Mouse (Mus musculus) neural tube, embryonic 12.5 days (tissue): ENCODE results near the gene Rap1gap. TPM values are rescaled to one million over a fixed set of nuclear protein-coding genes. Genes with fewer than 3 reads are reported as not detected.

Experiments used
- ATAC-seq: fragments of 200-750 bp; cut with Nextera tagmentation; 2 replicates; pipeline ENCODE4 v1.8.0; 2017; ENCODE audit warnings: low read depth, mild to moderate bottlenecking, moderate TSS enrichment, moderate library complexity; ENCODE audit not compliant: low FRiP score
- H3K27ac ChIP-seq: fragments of 300-500 bp; sonication (generic); 2 replicates; pipeline ENCODE4 v1.5.1; 2016
- H3K27me3 ChIP-seq: fragments of 300-500 bp; sonication (generic); replicated peaks from 2 replicates; pipeline ENCODE4 v1.6.1; 2016; ENCODE audit warnings: mild to moderate bottlenecking
- H3K36me3 ChIP-seq: fragments of 300-500 bp; sonication (generic); 2 replicates; pipeline ENCODE4 v1.6.1; 2016; ENCODE audit warnings: mild to moderate bottlenecking
- H3K4me1 ChIP-seq: fragments of 300-500 bp; sonication (generic); 2 replicates; pipeline ENCODE4 v1.6.1; 2016
- H3K4me2 ChIP-seq: fragments of 300-500 bp; sonication (generic); replicated peaks from 2 replicates; pipeline ENCODE4 v1.6.1; 2016; ENCODE audit warnings: mild to moderate bottlenecking
- H3K4me3 ChIP-seq: fragments of 300-500 bp; sonication (generic); 2 replicates; pipeline ENCODE4 v1.5.1; 2016
- H3K9ac ChIP-seq: fragments of 300-500 bp; sonication (generic); 2 replicates; pipeline ENCODE4 v1.6.1; 2016; ENCODE audit warnings: mild to moderate bottlenecking
- H3K9me3 ChIP-seq: fragments of 300-500 bp; sonication (generic); 2 replicates; pipeline ENCODE4 v1.6.1; 2016; ENCODE audit warnings: mild to moderate bottlenecking
- WGBS: fragments of 180-500 bp; shearing (Covaris S2); methylation state at CpG from one replicate; pipeline ENCODE4 v1.1.7; 2016; 5-methylcytosine and 5-hydroxymethylcytosine counted together
- polyA plus RNA-seq: library from polyadenylated mRNA; unstranded; fragments of >200 nt; fragmentation: Nextera tagmentation; extraction: Ambion mirVana; gene quantifications from 2 replicates; pipeline ENCODE4 v1.2.1, GENCODE M21; 2016

Rap1gap gene
- polyA plus RNA-seq, 1 experiment from 2014 or later: 24.7 TPM

DNA sequence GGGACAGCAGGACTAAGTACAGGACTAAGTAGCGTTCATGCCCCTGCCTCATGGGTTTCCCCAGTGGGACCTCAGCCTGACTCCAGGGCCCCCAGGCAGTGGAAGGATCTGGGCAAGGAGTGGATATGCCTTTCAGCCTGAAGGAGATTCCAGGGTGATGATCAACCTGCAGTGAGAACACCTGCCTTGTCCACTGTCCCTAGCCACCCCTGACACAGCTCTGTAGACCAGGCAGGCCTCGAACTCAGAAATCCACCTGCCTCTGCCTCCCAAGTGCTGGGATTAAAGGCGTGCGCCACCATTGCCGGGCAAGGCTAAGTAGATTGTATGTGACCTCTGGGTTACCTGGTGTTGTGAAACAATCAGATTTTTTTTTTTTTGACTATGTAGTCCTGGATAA is 1.3 kb downstream of the Rap1gap start:
- Histone ChIP-seq H3K4me2 (peak overlapping the region; percentile 87; the same call in 1 of the 2 replicates), H3K36me3 (no peaks in the 10 kb centered on the region), H3K27ac (no peak overlapping the region), H3K9me3 (no peaks in the 10 kb centered on the region), H3K9ac (no peak overlapping the region), H3K4me1 (peaks cover 16% of the 10 kb centered on the region), H3K27me3 (peaks cover 32% of the 10 kb centered on the region), H3K4me3 (no peak overlapping the region)
- no peak for ATAC-seq
- WGBS: 94% methylated on average over 5 of the region's 5 CpGs

DNA sequence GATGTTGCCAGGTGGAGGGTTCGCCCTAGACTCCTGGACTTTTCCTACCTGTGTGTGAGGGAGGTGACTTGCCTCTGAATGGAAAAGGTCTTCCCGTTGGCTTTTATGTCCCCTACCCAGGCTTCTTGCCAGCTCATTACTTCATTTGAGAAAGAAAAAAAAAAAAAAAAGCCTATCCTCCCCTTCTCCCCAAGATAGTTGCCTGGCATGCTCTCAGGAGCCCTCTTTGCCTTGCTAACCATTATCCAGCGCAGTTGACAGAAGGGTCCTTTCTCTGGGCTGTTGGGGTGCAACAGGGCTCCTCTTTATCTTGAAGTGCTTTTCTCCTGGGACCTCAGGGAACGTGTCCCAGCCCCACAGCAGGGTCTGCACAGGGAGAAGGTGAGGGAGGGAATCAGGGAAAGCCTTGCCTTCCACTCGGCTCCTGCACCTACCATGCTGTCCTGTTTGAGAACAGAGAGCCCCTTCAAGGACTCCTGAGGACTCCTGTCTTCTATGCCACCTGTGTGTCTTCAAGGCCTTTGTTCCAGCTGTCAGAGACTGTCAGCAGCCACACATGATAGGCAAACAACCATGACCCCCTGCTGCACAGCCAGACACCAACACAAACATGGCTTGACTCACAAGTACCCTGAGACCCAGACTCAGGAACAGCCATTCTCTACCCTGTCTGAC is 1.9 kb downstream of the Rap1gap start:
- ATAC-seq: no peak
- Histone ChIP-seq H3K27ac (no peak overlapping the region), H3K27me3 (peaks cover 32% of the 10 kb centered on the region), H3K4me3 (no peak overlapping the region), H3K4me1 (peaks cover 16% of the 10 kb centered on the region), H3K36me3 (no peaks in the 10 kb centered on the region), H3K9me3 (no peaks in the 10 kb centered on the region), H3K4me2 (no peak overlapping the region), H3K9ac (no peak overlapping the region)
- WGBS: 68% methylated on average over 5 of the region's 5 CpGs

DNA sequence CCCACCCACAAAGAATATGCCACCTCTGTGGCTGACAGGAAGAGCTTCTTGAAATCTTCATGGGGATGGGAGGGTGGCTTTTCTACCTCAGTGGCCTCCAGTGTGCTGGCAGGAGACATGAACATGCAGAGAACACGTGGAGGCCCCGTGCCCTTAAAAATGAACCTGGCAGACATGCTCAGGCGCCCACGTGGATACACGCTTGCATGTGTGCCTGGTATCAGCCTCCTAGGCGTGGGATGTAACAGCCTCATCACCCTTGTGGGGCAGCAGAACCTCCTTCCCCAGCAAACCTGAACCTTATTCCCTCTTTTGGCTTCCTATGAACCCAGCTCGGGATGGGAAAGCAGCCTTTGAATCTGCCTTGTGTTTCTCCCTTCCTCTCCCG is 2.4 kb downstream of the Rap1gap start:
- Histone ChIP-seq H3K9me3 (no peaks in the 10 kb centered on the region), H3K27me3 (peaks cover 32% of the 10 kb centered on the region), H3K27ac (no peak overlapping the region), H3K4me2 (no peak overlapping the region), H3K9ac (no peak overlapping the region), H3K4me1 (peaks cover 13% of the 10 kb centered on the region), H3K4me3 (no peak overlapping the region), H3K36me3 (no peaks in the 10 kb centered on the region)
- ATAC-seq: no peak
- WGBS: 74% methylated on average over 8 of the region's 8 CpGs

DNA sequence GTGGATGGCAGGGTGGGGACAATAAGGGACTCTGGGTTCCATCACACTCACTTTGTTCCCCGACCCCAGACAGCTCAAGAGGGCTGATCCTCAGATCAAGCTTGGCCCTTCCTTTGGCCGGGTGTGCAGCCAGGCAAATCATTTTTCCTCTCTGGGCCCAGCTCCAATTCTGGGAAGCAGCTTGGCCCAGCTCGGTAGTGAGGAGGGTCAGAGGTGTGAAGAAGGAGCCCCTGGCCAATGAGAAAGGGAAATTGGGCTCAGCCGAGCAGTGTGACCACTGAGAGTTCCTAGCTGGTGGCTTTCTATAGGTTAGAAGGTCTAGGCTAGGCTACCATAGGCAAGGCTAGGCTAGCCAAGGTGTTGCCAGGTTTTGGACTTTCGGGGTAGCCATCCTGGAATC is 3.2 kb downstream of the Rap1gap start:
- WGBS: 70% methylated on average over 5 of the region's 5 CpGs
- H3K27ac ChIP-seq: no peak overlapping the region
- ATAC-seq: no peak
- H3K4me2 ChIP-seq: no peak overlapping the region
- H3K4me3 ChIP-seq: no peak overlapping the region
- no peaks in the 10 kb centered on the region for H3K9me3 ChIP-seq
- H3K36me3 ChIP-seq: no peaks in the 10 kb centered on the region
- H3K4me1 ChIP-seq: peaks cover 13% of the 10 kb centered on the region
- 0 out of 2 replicates have a peak overlapping the region, but pooled peaks have one; percentile 8 for H3K9ac ChIP-seq
- H3K27me3 ChIP-seq: peaks cover 32% of the 10 kb centered on the region

DNA sequence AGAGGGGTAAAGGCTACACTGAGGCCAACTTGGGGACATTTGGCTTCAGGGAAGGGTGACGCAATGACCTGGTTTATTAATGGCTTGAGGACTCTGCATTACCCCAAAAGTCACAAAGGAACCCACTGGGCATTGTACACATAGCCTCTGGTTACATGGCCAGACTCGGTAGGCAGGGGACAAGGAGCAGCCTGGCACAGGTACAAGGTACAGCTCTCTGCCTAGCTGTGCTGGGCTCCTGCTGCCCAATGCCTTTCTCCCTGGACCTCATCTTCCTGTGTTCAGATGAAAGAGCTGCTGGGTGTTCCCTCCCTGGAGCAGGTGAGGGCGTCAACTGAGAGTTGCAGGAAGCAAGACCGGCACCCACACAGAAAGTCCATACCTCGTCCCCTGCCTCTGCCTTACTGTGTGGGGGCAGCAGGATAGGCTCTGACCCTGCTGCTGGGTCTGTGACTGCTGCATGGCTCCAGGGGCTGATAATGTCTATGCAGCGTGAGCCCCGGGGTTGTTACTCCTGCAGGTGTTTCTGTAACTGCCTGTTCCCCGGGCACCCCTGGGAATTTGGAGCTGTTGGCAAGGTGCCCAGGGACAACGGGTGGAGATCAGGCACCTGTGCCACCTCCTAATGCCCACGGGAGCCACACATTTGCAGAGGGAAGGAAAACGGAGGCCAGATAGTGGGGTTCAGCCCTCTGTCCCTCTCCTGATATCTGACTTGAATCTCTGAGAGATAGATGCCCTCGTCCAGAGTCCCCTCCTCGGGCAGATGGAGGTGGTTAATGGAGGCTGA is 7.4 kb downstream of the Rap1gap start:
- Histone ChIP-seq H3K4me3 (no peak overlapping the region), H3K27me3 (peaks cover 5% of the 10 kb centered on the region; the same call in 1 of the 2 replicates), H3K9ac (no peak overlapping the region), H3K36me3 (no peaks in the 10 kb centered on the region), H3K27ac (no peak overlapping the region), H3K4me1 (peaks cover 2% of the 10 kb centered on the region; the same call in 1 of the 2 replicates), H3K4me2 (no peak overlapping the region), H3K9me3 (no peaks in the 10 kb centered on the region)
- 78% methylated on average over 13 of the region's 13 CpGs for WGBS
- no peak for ATAC-seq

DNA sequence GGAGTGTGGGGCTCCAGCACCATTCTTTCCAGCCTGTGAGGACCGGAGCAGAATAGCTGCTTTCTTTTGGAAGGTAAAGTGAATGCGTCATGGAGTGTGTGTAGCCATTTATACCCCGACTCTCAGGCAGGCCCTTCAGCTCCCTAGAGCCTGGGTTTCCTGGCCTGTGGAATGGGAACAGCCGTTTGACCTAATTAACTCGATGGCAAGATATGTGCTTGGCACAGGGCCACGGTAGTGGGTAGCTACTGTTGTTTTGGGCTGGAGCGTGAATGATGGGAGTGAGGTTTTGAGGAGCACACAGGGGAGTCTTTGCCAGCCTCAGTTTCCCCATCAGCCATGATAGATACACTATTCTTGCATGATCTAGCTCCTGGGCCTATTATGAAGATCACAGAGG is 11.0 kb downstream of the Rap1gap start:
- no peaks in the 10 kb centered on the region for H3K36me3 ChIP-seq
- no peak overlapping the region for H3K4me3 ChIP-seq
- peaks cover 5% of the 10 kb centered on the region for H3K4me1 ChIP-seq
- WGBS: 73% methylated on average over 7 of the region's 7 CpGs
- H3K9ac ChIP-seq: no peak overlapping the region
- no peaks in the 10 kb centered on the region for H3K9me3 ChIP-seq
- no peak overlapping the region for H3K27ac ChIP-seq
- no peak overlapping the region for H3K4me2 ChIP-seq
- ATAC-seq: no peak
- H3K27me3 ChIP-seq: peaks cover 27% of the 10 kb centered on the region

DNA sequence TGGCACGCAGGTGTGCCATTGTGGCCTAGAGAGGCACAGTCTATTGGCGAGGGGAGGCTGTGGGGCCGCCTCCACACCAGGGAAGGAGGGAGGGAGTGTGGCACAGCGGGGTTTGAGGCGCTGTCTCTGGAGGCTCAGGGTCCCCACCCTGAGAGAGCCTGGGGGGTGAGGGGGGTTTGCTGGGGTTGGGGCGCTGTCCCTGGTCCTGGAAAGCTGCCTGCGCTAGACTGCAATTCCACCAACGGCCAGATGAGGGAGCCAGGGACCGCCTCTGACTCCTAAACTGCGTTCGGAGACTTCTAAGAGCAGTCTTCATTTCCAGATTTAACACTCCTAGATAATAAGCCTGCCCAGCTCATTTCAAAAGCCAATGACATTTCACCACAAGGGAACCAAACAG is 11.5 kb downstream of the Rap1gap start:
- Histone ChIP-seq H3K9ac (no peak overlapping the region), H3K4me2 (0 out of 2 replicates have a peak overlapping the region, but pooled peaks have one; percentile 25), H3K4me3 (no peak overlapping the region), H3K9me3 (no peaks in the 10 kb centered on the region), H3K36me3 (no peaks in the 10 kb centered on the region), H3K27me3 (peaks cover 31% of the 10 kb centered on the region), H3K27ac (no peak overlapping the region), H3K4me1 (peaks cover 10% of the 10 kb centered on the region)
- ATAC-seq: no peak
- WGBS: 8% methylated on average over 11 of the region's 11 CpGs

DNA sequence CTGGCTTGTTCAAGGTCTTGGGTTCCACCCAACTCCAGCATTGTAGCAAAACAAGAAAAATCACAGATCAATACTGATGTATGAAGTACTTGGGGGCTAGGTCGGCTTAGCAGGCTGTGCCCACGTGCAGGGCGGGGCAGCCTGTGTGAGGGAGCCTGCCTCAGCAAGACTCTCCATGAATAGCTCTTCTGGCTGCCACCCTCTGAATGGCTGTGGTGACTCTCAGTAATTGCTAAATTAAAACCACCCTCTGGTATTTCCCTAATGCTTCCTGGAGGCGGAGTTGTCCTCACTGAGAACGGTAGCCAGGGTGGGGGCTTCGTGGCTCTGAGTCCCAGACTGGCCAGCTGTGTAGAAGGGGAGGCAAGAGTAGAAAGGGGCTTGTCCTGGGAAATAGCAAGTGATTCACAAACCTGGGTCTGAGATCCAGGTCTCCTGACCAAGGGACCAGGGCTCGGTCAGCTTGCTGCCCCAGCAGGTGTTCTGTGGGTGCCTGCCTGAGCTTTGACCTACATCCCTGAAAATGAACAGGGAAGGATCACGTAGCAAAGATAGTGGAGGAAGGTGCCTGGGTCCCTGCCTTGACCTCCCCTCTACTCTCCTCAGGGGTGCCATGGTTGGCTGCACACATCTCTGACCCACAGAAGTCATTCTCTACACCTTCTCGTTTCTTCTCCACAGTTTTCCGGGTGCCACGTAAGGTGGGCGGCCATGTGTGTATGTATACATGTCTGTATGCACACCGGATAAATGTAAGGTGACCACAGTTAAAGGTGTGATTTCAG is 12.4 kb downstream of the Rap1gap start:
- Histone ChIP-seq H3K36me3 (no peaks in the 10 kb centered on the region), H3K4me3 (no peak overlapping the region), H3K9me3 (no peaks in the 10 kb centered on the region), H3K27ac (no peak overlapping the region), H3K27me3 (peaks cover 37% of the 10 kb centered on the region), H3K4me1 (peaks cover 19% of the 10 kb centered on the region), H3K4me2 (no peak overlapping the region), H3K9ac (no peak overlapping the region)
- ATAC-seq: no peak
- WGBS: 69% methylated on average over 13 of the region's 13 CpGs

DNA sequence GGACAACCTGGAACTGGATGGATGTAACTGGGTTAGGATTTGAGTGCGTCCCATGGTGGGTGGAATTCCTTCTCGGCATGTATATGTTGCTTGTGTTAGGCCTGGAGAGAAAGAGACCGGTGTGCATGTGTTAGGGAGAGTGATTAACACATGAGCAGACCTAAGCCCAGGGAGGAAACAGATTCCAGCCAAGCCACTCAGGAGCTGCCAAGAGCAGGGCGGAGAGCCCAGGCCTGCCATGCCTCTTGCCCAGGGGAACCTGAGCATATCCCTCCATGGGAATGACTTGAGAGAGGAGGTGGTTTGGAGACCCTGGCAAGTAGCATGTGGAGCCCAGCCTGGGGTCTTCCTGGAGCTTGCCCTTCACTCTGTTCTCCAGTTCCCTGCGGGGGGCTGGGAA is 13.4 kb downstream of the Rap1gap start:
- no peaks in the 10 kb centered on the region for H3K9me3 ChIP-seq
- no peaks in the 10 kb centered on the region for H3K36me3 ChIP-seq
- H3K4me2 ChIP-seq: no peak overlapping the region
- H3K27ac ChIP-seq: no peak overlapping the region
- H3K9ac ChIP-seq: no peak overlapping the region
- no peak for ATAC-seq
- H3K27me3 ChIP-seq: peaks cover 47% of the 10 kb centered on the region
- 92% methylated on average over 5 of the region's 5 CpGs for WGBS
- H3K4me1 ChIP-seq: peaks cover 25% of the 10 kb centered on the region
- no peak overlapping the region for H3K4me3 ChIP-seq

DNA sequence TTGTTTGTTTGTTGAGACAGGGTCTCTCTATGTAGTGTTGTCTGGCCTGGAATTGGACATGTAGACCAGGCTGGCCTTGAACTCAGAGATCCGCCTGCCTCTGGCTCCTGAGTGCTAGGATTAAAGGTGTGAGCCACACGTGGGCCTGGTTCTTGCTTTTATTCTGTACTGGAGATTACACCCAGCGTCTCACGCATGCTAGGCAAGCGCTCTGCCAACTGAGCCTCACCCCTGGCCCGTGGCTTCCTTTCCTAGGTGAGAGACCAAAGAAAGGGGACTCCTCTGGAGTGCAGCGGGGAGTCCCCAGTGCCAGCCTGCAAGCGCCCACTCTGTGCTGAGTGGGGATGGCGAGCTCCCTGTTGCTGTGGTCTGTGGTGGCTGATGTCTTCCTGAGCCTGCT is 14.0 kb downstream of the Rap1gap start:
- Histone ChIP-seq H3K4me2 (no peak overlapping the region), H3K27me3 (peaks cover 50% of the 10 kb centered on the region), H3K9ac (no peak overlapping the region), H3K4me1 (peaks cover 25% of the 10 kb centered on the region), H3K9me3 (no peaks in the 10 kb centered on the region), H3K4me3 (no peak overlapping the region), H3K27ac (no peak overlapping the region), H3K36me3 (no peaks in the 10 kb centered on the region)
- WGBS: 80% methylated on average over 9 of the region's 9 CpGs
- no peak for ATAC-seq

DNA sequence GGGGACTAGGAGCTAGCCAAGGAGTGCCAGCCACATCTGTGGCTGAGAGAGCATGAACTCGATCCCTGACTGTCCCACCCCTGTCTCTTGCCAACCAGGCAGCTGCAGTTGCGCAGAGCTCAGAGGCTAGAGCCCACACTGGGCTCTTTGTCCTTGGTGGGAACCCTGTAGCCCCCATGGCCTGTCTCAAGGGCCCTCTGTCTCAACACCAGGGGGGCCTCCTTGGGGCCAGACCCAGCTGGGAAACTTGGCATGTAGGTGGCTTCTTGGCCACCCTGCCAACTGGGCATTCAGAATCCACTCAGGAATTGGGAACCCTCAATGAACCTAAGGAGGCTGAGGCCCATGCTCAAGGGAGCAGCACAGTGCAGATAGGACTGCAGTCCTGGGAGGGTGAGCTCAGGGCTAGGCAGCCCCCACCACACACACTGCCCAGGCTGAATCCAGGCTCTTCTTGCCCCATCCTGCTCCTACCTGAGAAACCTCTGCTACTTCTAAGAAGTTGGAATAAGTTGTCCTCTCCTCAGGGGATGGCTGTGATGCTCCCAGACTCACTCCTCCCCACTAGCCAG is 15.5 kb downstream of the Rap1gap start:
- Histone ChIP-seq H3K4me1 (peaks cover 25% of the 10 kb centered on the region), H3K27ac (no peak overlapping the region), H3K27me3 (peaks cover 54% of the 10 kb centered on the region)

DNA sequence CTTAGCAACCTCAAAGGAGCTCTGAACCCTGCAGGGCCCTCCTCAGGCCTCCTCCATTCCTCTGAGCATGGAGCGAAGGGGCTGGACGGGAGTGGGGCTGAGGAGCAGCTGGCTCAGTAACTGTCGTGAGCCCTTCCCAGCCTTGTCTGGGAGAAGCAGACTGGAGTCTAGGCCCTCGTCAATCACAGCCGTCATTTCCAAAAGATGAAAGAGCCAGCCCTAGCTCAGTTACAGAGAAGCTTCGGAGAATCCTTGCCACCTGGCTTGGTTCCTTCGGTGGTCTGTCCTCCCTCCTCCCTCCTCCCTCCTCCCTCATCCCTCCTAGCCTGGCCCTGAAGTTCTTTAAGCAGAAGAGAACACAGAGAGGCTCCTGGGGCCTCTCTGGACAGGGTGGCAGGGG is 16.2 kb downstream of the Rap1gap start:
- 28% methylated on average over 7 of the region's 7 CpGs for WGBS
- peaks cover 52% of the 10 kb centered on the region for H3K27me3 ChIP-seq
- H3K4me2 ChIP-seq: peak overlapping the region; percentile 71

More for the DNA sequence above, 15.5 kb downstream of the Rap1gap start:
- H3K9me3 ChIP-seq: no peaks in the 10 kb centered on the region
- ATAC-seq: no peak
- no peak overlapping the region for H3K9ac ChIP-seq
- H3K36me3 ChIP-seq: no peaks in the 10 kb centered on the region
- WGBS: 87% methylated on average over 2 of the region's 2 CpGs
- no peak overlapping the region for H3K4me2 ChIP-seq
- H3K4me3 ChIP-seq: no peak overlapping the region

More for the DNA sequence above, 16.2 kb downstream of the Rap1gap start:
- Histone ChIP-seq H3K4me3 (no peak overlapping the region), H3K27ac (no peak overlapping the region), H3K36me3 (no peaks in the 10 kb centered on the region), H3K4me1 (peaks cover 28% of the 10 kb centered on the region), H3K9ac (peak overlapping the region; percentile 38; the same call in 1 of the 2 replicates), H3K9me3 (no peaks in the 10 kb centered on the region)
- ATAC-seq: no peak
